Mouse (Mus musculus) brain, embryonic 14.5 days (tissue): ENCODE results near the gene Mov10l1.

Experiments used
- CTCF ChIP-seq: fragments of 200-500 bp; IDR thresholded peaks from 2 replicates; pipeline ENCODE4 v1.5.1; 2012; ENCODE audit warnings: inconsistent platforms, mild to moderate bottlenecking, moderate library complexity, borderline replicate concordance; ENCODE audit not compliant: insufficient read depth, insufficient read length; ENCODE audit errors: extremely low read depth
- POLR2A ChIP-seq: fragments of 200-500 bp; IDR thresholded peaks from 2 replicates; pipeline ENCODE4 v1.6.1; 2012; ENCODE audit warnings: mild to moderate bottlenecking, inconsistent platforms, borderline replicate concordance; ENCODE audit not compliant: poor library complexity, insufficient read depth, insufficient read length, severe bottlenecking; ENCODE audit errors: extremely low read depth

- TF ChIP-seq CTCF (no peak), POLR2A (no peak)
These were observed 72.0 kb downstream of the Mov10l1 start for GRCm38 (mm10) chr15:89054666-89055065.
